Mouse (Mus musculus) bone marrow, adult 2 months (tissue): ENCODE measurements around the gene Tmtc1.

Source experiments
- CTCF ChIP-seq: fragments of 200-500 bp; IDR thresholded peaks from 2 replicates; pipeline ENCODE4 v1.5.1; 2011; ENCODE audit warnings: low read length, control low read depth; ENCODE audit not compliant: control insufficient read depth, insufficient read depth
- POLR2A ChIP-seq: fragments of 200-500 bp; IDR thresholded peaks from 2 replicates; pipeline ENCODE4 v1.6.1; 2011; ENCODE audit warnings: low read depth, mild to moderate bottlenecking, control low read depth, low read length, borderline replicate concordance; ENCODE audit not compliant: control insufficient read depth

GRCm38 (mm10) chr6:148294506-148294905 is 149.7 kb downstream of the Tmtc1 start:
- no peak for TF ChIP-seq POLR2A
- TF ChIP-seq CTCF, result no peak
